Mouse (Mus musculus) CD8-positive naive resting alpha-beta T cell, adult 2 months (primary cell): ENCODE data around the gene Prdm10.

Experiments
- DNase-seq, 2 experiments: peaks; one replicate each; pipeline ENCODE4 v3.0.0; 2022; ENCODE audit warnings: low read depth in 2 of 2, low spot score in 2 of 2

Gene Prdm10

DNA sequence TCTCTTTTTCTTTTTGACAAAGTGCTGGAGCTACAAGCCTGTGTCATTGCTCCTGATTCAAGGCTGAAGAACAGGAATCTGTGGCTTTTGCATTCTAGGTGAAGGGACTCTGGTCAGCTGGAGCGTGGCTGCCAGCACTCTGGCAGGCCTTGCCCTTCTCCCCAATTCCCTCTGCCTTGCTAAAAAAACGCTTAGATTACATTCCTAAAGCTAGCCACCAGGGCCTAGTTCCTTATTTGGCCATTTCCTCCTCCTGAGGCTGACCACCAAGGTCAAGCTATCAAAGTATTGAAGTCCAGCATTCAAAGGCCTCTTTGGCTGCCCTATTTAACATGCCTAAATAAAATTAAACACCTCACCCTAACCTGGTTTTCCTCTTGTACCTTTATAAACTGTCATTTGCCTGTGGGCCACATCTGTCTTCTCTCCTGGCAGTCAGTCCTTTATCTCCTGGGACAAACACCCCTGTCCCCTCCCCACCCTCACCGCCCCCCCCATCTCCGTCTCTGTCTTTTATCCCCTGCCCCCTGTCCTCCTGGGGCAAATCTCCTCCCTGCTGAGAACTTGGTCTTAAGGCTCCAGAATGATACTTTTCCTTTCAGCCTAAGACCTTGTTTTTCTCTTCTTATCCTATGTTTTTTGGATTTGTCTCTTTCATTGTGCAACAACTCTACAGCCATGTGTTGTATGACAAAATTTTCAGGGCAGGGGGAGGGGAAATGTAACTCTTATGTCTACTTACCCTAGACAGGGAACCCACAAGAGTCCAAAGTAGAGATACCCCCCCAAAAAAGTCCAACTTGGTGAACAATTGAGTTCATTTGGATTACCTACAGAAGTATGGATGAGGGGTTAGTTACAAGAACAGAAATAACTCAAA, 17.9 kb upstream of the Prdm10 start:
- no peak for DNase-seq

DNA sequence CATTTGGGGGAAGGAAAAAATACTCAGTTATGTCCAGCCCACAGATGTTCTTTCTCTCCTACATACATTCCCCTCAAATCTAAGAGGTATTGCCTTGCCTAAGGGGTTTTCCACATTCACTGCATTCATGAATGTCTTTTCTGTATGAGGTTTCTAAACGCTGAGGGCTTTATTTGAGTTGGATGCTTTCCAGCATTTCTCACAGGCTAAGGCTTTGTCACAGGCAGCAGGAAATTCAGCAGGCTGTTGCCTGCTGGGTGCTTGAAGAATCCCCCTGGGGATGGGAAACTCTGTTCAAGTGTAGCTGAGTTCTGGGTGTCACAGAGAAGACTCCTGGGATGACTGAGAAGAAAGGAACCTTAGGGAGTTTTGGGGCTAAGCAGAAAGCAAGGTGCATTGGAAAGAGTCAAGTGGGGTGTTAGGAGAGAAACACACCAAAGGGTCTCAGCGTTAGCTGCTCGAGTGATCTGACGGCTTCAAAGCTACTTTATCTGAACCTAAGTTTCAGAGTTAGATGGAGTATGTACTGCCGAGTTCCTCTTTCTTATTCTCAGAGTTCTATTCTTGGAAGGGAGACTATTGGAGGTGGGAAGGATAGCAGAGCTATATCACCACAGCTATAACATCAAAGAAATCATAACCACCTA, 14.2 kb upstream of the Prdm10 start:
- DNase-seq = no peak

DNA sequence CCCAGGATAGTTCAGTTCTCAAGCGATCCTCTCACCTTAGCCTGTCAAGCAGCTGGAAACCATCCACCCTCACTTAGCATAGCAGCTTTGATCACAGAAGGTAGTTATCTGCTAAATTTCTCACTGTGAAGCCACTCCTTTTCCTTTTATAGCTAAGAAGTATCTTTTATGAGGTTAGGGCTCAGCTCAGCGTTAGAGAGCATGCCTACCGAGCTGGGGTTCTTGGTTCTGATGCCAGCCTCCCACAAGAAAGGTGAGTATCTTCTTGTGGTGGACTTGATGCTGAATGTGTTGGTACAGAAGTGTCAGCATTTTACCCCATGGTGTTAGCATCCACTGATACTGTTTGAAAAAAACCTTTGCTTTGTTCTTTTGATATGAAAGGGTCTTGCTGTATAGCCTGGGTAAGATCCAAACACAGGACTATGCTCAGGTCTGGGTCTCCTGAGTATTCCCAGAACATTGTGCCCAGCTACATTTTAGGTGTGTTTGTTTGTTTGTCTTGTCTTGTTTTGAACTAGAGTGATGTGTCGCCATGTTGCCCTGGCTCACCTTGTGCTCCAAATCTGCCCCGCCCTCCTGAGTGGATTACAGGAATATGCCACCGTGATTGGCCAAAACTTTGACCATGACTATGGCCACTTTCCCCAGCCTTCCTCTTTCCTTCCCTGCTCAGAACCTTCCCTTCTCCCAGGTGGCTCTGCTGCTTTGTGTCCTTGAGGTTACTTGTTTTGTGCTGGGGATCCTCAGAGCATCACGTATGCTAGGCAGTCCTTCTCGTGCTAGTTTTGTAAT, 8.9 kb upstream of the Prdm10 start:
- DNase-seq = peak; percentile 58 to 59

DNA sequence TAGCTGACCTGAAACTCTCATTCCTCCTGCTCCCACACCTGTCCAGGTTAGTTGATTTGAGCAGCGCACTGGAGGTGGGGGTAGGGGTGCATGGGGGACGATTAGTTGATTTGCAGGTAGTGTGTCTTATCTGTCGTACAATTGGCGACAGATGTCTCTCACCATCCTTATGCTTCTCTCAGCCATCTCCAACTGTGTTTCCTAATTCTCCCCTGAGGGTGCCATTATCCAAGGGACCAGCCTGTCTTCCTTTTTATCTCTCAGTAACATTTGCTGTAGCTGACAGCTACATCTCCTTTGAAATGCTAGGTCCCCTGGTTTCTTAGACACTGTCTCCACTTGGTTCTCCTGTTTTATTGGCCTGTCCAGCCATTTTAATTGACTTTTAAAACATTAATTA, 8.2 kb upstream of the Prdm10 start:
- DNase-seq = no peak

DNA sequence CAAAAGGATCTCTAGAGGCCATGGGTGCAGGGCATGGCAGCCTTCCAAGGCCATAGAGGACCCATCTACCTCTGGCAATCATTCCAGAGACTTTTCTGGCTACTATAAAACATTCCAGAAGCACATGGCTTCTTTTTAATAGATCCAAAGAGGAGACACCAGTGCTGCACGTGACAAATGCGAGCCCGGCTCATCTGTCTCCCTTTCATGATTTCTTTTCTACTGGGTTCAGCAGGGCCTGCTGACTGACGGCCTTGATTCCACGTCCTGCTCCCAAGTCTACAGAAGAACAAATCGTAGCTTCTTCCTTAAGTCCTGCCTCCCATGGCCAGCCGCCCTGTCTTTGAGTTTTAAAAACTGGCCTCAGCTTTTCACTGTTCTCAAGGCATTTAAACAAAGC, 1.7 kb upstream of the Prdm10 start:
- no peak for DNase-seq

DNA sequence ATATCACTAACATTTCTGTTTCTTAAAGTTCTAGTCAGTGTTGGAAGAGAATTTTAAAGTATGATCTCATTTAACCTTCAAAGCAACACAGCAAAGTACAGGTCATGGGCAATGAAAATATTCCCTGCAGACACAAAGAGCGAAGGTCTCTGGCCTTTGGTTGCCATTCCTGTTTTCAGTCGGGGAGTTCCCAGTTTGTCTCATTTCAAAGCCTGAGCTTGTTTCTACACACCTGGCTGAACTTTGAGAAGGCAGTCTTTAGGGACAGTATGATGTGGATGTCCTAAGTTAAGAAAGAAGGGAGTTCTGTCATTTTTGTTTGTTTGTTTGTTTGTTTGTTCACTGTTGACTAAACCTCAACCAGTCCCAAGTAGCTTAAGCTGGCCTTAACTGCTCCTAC, 1.0 kb upstream of the Prdm10 start:
- no peak for DNase-seq

DNA sequence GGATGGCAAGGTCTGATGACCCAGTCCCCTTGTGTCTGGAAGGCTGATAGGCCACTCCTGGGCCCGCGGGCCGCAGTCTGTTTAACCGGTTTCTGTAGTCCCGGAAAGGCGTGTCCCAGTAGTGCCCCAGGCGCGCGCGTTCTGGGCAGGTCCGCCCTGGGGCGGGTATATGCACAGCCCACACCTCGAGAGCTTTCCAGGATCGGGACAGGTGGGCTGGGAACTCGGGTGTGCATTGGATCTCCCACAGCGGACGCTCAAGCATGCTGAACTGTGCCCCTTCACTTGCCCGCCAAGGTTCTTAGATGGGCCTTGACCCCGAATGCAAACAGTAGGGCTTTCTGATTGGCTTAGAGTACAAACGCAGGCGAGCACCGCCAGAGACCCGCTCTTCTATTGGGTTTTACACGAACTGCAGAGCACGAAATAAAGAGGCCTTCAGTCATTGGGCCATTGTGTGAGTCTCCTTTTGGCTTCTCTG, 413 bp upstream of the Prdm10 start:
- no peak for DNase-seq

DNA sequence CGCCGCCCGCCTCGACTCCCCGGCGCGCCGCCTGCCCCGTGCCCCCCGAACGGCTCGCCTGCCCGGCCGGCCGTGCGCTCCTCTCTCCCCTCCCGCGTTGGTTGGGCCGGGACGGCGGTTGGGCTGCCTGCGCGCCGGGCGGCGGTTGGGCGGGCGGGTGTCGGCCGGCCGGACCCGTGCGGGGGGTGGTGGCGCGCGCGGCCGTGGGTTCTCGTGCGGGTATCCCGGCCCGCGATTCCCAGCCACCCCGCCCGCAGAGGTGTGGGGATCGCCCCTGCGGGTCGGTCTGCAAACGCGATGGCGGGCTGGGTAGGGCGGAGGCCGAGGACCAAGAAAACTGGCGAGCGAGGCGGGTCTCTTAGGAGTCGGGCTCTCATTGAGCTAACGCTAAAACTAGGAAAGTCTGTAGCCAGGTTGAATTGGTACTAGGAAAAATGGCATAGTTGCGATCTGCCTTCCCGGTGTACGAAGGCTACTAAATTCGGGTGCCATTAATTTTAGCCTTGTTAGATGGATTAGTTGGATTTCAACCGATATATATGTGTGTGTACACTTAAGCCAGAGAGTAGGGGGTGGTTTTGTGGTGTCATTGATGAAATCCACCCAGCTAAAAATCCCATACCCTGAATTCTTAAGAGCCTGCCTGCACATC, 799 bp downstream of the Prdm10 start:
- DNase-seq = no peak

DNA sequence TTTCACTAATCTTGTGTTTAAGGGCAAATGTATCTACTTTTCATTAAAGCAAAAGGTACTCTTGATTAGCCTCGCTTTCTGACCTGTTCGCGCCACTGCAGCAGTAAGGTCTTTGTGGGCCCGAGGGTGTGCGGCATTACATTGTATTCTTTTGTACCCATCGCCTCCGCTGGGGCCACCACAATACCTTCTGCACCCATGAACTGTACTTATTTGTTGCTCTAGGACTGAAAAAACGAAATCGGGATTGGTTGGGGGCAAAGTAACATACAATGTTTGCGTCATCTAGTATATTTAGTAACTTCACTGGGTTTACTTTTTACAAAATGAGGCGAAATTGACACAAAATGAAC, 1.3 kb downstream of the Prdm10 start:
- peak in 1 of 2 experiments; percentile 19 for DNase-seq

DNA sequence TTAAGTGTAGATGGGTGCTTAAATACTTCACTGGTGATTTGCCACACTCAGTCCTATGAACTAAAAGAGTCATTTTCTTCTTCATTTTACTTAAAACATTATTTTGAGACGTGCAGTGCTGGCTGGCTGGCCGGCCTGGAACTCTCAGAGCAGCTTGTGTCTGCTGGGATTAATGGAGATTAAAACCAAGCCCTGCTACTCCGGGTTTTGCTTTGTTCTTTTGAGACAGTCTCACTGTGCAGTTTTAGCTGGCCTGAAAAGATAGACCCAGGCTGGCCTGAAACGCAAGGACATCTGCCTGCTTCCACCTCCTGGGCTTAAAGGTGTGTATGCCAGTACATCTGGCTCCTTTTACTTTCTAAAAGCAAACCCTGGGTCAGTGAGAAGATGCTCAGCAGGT, 2.2 kb downstream of the Prdm10 start:
- DNase-seq = no peak

DNA sequence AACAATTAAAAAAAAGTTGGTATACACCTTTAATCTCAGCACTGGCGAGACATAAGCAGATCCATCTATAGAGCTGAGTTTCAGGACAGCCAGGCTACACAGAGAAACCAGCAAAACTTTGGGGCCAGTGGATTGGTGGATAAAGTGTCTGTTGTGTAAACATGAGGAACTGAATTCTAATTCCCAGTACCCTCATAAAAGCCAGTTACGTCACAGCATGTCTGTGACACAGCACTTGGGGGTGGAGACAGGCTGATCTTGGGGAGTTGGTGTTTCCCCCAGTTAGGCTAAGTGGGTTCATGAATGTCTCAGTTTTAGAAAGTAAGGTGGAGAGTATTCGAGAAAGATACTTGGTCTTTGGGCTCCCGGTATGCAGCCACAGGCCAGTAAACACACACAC, 2.7 kb downstream of the Prdm10 start:
- DNase-seq = no peak

DNA sequence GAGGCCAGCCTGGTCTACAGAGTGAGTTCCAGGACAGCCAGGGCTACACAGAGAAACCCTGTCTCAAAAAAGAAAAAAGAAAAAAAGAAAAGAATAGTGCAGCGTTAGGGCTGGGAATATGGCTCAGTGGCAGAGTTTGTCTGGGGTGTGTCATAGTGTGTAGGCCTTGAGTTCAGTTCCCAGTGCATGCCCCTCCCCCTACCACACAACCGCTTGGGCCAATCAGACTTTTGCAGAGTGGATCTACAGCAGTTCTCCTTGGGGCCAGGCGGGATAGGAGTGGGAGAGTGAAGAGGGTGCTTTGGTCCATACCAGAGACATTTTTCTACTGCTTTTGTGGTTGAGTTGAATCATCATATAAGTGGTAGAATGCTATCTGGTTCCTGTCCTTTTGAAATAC, 3.6 kb downstream of the Prdm10 start:
- no peak for DNase-seq

DNA sequence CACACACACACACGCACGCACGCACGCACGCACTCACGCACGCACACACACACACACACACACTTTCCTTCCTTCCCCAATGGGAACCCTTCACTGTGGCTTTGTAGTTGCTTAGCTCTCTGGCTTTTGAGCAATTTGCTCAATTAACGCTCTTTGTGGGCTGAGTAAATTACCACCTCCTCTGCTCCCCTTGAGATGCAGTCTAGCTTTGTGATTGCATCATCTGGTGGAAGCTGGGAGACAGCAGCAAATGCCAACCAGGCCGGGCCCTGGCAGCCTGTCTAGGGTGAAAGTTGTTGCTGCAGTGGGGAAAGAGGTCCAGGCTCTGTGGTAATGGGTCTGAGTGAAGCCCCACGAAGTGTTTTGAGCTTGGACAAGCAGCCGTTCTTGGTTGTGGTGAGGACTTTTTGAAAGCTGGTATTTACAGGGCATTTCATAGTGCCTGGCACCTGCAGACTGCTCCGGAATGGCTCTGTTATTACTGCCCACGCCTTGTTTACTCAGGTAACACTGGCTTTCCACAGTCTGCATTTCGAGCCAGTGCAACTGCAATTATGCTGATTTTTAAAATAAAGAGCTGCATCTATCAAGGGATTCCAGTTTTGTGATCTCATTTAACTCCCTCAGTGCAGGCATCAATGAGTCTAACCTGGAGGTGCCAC, 10.0 kb downstream of the Prdm10 start:
- DNase-seq = no peak

DNA sequence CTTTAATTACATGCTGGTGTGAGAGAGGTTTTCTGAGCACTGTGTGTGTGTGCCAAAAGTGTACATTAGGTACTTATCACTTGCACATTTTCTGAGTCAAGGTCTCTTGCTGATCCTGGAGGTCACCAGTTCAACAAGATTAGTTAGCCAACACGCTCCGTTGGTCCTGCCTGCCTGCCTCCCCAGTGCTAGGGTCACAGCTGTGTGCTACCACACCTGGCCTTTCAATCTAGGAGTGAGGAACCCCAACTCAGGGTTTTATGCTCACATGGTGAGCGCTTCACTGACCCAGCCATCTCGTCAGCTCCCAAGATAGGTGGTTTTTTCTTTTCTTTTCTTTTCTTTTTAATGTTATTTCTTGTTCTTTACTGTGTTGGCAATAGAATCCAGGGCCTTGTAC, 11.6 kb downstream of the Prdm10 start:
- no peak for DNase-seq

DNA sequence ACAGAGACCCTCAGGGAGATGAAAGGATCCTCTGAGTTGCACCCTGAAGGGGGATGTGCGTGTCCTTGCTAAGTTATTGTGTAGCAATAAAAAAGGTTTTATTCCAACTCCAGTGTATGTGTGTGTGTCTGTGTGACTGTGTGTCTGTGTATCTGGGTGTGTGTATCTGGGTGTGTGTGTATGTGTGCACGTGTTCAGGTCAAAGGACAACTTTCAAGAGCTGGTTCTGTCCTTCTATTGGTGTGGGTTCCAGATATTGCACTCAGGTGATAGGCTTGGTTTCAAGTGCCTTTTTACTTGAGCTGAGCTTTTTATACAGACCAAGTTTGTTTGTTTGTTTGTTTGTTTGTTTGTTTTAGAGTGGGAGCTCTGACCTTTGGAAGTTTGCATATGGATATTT, 12.9 kb downstream of the Prdm10 start:
- no peak for DNase-seq

DNA sequence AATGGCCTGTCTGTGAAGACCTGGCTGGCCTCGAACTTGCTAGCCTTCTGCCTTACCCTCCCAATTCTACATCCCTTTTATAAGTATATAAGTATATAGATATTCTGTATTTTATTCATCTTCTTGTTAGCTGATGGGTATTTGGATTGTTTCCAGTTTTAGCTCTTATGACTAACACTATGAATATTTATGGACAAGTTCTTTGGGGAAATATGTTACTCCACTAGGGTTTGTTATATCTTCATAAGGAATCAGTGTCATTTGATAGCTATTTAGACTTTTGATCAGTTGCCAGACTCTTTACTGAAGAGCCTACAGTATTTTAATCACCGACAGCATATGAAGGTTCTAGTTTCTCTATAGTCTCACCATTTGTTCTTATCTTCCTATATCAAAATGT, 15.0 kb downstream of the Prdm10 start:
- no peak for DNase-seq

DNA sequence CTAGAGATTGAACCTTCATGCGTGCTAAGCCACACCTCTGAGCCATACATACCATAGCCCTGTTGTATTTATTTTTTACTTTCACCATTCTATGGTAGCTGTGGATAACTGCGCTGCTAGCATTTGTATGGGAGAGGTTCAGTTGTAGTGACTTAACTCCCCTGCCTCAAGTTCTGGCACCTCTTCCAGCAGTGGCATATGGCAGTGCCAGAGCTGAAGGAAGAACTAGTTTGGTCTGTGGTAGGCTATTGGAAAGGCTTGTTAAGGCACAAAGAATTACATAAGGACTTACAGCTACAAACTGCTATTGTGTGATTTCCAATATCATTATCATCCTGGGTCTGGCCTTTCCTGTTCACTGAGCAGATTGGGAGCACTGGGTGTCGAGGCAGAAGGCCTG, 16.0 kb downstream of the Prdm10 start:
- no peak for DNase-seq

DNA sequence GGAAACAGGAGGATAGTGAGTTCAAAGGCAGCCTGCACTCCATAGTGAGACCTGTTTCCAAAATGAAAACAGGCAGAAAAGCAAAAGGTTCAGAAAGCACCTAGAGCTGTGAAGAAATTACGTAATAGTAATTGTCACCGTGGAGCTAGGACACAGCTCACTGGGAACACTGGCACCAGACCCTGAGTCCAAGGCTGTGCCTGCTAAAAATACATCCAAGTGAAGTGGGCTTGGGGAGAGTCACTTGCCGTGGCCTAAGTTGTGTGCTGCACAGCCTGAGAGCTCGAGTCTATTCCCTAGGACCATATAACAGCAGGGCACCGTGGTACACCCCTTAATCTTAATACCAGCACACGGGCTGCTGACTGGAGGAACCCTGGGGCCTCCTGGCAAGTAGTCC, 18.4 kb downstream of the Prdm10 start:
- no peak for DNase-seq

DNA sequence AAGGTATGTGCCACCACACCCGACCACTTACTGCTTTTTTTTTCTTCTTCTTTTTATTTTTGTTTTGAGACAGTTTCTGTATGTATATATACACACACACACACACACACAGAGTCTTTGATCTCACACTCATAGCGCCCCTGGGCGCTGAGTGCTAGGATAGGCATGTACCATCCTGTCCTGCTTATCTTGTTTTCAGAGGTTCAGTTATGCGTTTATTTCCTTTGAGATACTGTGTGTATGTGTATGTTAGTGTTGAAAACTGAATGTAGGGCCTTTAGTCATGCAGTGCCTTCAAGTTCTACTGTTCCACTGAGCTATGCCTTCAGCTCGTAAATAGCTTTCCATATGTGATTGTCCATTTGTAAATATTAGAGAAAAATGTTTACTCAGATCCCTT, 20.2 kb downstream of the Prdm10 start:
- DNase-seq = no peak

DNA sequence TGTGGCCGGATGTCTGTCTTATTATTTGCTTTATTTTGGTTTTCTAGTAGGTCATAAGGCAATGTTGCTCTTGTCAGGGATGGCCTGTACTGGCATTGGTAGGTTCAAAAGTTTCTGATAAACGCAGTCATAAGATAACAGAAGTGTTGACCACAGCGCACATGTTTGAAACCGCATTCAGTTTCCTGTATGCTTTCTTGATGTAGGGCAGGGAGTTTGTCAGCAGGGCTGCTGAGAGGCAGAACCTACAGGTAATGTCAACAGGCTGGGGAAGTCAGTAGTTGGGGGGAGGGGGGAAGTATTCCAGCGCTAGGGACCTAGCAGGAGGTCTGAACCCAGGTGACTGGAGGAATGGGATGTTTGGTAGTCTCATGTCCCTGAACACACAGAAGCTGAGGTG, 20.8 kb downstream of the Prdm10 start:
- peak; percentile 66 to 75 for DNase-seq
